Mouse (Mus musculus) lung, embryonic 14.5 days (tissue): Measurements from ENCODE around the gene Psma6. TPM values are rescaled to one million over a fixed set of nuclear protein-coding genes. Genes with fewer than 3 reads are reported as not detected.

Source experiments
- ATAC-seq: fragments of 200-750 bp; cut with Nextera tagmentation; 2 replicates; pipeline ENCODE4 v1.8.0; 2017; ENCODE audit warnings: mild to moderate bottlenecking, moderate TSS enrichment, moderate library complexity; ENCODE audit not compliant: insufficient read depth
- DNase-seq: peaks from one replicate; pipeline ENCODE4 v3.0.0-alpha.2; 2015
- H3K27ac ChIP-seq: fragments of 300-500 bp; sonication (generic); 2 replicates; pipeline ENCODE4 v1.5.1; 2014; ENCODE audit warnings: low read depth, mild to moderate bottlenecking, moderate library complexity
- H3K27me3 ChIP-seq: fragments of 300-500 bp; sonication (generic); 2 replicates; pipeline ENCODE4 v1.6.1; 2014; ENCODE audit warnings: low read length, control low read depth; ENCODE audit not compliant: insufficient read depth
- H3K36me3 ChIP-seq: fragments of 300-500 bp; sonication (generic); 2 replicates; pipeline ENCODE4 v1.6.1; 2014; ENCODE audit warnings: control low read depth; ENCODE audit not compliant: insufficient read depth
- H3K4me1 ChIP-seq: fragments of 300-500 bp; sonication (generic); 2 replicates; pipeline ENCODE4 v1.6.1; 2014; ENCODE audit warnings: antibody characterized with exemption, control low read depth; ENCODE audit not compliant: insufficient read depth
- H3K4me2 ChIP-seq: fragments of 300-500 bp; sonication (generic); 2 replicates; pipeline ENCODE4 v1.6.1; 2014; ENCODE audit warnings: mild to moderate bottlenecking
- H3K4me3 ChIP-seq: fragments of 300-500 bp; sonication (generic); 2 replicates; pipeline ENCODE4 v1.5.1; 2014; ENCODE audit warnings: low read depth, low read length
- H3K9ac ChIP-seq: fragments of 300-500 bp; sonication (generic); 2 replicates; pipeline ENCODE4 v1.6.1; 2014
- H3K9me3 ChIP-seq: fragments of 300-500 bp; sonication (generic); 2 replicates; pipeline ENCODE4 v1.6.1; 2016; ENCODE audit warnings: low read depth, low read length, control low read depth
- CTCF ChIP-seq: IDR thresholded peaks from 2 replicates; pipeline ENCODE4 v1.5.1; 2016; ENCODE audit warnings: antibody characterized with exemption, low read depth
- WGBS: fragments of 180-500 bp; shearing (Covaris S2); extraction: QIAGEN DNeasy Blood & Tissue Kit; methylation state at CpG from one replicate; pipeline ENCODE4 v1.1.7; 2014; 5-methylcytosine and 5-hydroxymethylcytosine counted together
- polyA plus RNA-seq: library from polyadenylated mRNA; unstranded; fragments of >200 nt; fragmentation: Nextera tagmentation; extraction: Ambion mirVana; gene quantifications from 2 replicates; pipeline ENCODE4 v1.2.1, GENCODE M21; 2014

The Psma6 gene
- polyA plus RNA-seq, 1 experiment from 2014 or later, result 423 TPM

DNA sequence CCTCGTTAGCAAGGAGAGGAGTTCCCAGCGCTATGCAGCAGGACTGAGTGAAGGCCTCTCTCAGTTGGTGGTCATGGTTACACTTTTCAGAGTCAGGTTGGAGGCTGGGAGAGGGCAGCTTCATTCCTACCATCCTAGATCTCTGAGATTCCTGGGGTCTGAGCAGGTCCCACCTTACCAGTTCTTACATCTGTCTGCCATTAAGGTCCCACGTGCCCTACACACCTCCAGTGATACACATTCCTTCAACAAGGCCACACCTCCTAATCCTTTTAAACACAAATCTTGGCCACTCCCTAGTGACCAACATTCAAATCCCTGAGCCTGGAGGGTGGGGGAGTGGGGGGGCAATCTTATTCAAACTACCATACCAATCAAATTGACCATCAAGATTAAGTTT lies 72.1 kb downstream of the Psma6 start:
- ATAC-seq, result no peak
- Histone ChIP-seq H3K4me3 (no peak overlapping the region), H3K4me2 (no peak overlapping the region), H3K9ac (no peak overlapping the region), H3K27me3 (no peaks in the 10 kb centered on the region), H3K36me3 (no peaks in the 10 kb centered on the region), H3K27ac (no peak overlapping the region), H3K4me1 (peaks cover 11% of the 10 kb centered on the region), H3K9me3 (no peaks in the 10 kb centered on the region)
- 55% methylated on average over 3 of the region's 3 CpGs for WGBS
- DNase-seq, result no peak
- no peak for TF ChIP-seq CTCF

DNA sequence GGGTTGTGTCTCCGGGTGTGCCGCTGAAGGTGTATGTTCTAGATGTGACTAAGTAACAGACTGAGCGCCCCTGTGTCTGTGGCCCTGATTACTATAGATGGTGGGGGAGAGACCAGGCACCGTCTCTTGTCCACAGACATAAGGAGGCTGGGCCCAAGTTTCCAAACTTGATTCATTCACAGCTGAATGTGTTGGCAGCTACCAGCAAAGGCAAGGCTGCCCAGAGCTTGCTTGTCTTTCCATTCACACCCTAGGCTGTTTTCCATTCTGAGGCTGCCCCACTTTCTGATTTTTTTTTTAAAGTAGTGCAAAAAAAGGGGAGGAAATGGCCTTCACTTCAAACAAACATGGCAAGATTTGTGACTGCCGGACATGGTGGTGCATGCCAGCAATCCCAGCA lies 72.9 kb downstream of the Psma6 start:
- DNase-seq, result no peak
- Histone ChIP-seq H3K36me3 (no peaks in the 10 kb centered on the region), H3K9ac (no peak overlapping the region), H3K27ac (no peak overlapping the region), H3K9me3 (no peaks in the 10 kb centered on the region), H3K4me2 (no peak overlapping the region), H3K4me3 (no peak overlapping the region), H3K4me1 (peaks cover 18% of the 10 kb centered on the region), H3K27me3 (no peaks in the 10 kb centered on the region)
- no peak for TF ChIP-seq CTCF
- 87% methylated on average over 5 of the region's 5 CpGs for WGBS
- ATAC-seq, result no peak

DNA sequence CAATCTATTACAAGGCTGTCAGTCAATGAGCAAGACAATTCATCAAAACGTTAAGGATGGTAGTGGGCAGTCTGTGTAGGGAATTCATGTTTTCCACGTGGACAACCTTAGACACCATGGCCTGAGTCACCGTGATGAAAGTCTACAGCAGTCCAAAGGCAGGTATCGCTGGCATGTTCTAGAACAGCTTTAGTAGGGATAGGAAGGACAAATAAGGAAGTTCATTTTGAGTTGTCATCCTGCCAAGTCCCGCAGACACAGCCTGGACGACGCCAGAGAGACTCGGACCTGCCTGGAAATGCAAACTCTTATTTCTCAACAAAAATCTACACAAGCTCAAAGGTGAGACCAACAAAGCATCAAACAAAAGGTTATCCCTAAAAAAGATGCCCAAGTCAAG lies 75.7 kb downstream of the Psma6 start:
- ATAC-seq, result no peak
- Histone ChIP-seq H3K9ac (no peak overlapping the region), H3K27ac (no peak overlapping the region), H3K36me3 (no peaks in the 10 kb centered on the region), H3K27me3 (no peaks in the 10 kb centered on the region), H3K9me3 (no peaks in the 10 kb centered on the region), H3K4me1 (peaks cover 22% of the 10 kb centered on the region), H3K4me2 (no peak overlapping the region), H3K4me3 (no peak overlapping the region)
- 54% methylated on average over 8 of the region's 8 CpGs for WGBS
- TF ChIP-seq CTCF, result no peak
- DNase-seq, result peak; percentile 40

DNA sequence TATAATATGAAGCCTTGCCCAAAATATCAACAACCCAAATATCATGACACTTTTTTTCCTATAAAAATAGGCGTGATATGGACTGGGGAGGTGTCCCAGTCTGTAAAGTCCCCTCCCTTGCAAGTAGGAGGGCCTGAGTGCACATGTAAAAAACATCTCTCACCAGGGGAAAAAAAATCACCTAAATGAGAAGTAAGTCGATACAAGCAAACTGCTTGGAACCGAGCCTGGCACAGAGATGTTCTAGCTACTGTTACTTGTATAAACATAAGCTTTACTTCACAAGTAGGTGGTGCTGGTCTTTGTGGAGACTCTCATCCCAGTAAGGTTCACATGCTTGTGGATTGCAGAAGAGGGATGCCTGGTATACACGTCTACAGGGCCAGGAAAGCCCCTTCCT lies 76.9 kb downstream of the Psma6 start:
- Histone ChIP-seq H3K27me3 (no peaks in the 10 kb centered on the region), H3K27ac (peak overlapping the region; percentile 89), H3K9me3 (no peaks in the 10 kb centered on the region), H3K9ac (no peak overlapping the region), H3K4me3 (no peak overlapping the region), H3K4me2 (peak overlapping the region; percentile 13; the same call in 1 of the 2 replicates), H3K4me1 (peaks cover 34% of the 10 kb centered on the region), H3K36me3 (no peaks in the 10 kb centered on the region)
- TF ChIP-seq CTCF, result no peak
- peak; percentile 55 for DNase-seq
- ATAC-seq, result no peak
- WGBS, result 28% methylated on average over 4 of the region's 4 CpGs

DNA sequence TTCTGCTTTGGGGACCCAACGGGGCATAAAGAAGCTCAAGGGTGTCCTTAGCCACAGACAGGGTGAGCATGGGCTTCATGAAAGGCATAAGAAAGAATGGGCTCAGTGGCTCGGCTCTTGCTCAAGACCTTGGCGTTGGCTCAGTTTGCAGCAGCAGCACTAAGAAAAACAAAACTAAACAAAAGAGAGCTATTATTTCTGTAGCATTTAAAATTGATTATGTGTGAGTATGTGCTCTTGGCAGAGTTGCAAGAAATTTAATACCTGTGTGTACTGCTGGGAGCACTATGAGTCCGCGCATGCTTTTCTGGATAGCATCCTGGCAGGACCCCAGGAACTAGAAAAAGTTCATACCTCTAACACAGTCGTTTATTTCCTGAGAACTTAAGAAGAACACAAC lies 77.7 kb downstream of the Psma6 start:
- Histone ChIP-seq H3K9me3 (no peaks in the 10 kb centered on the region), H3K36me3 (no peaks in the 10 kb centered on the region), H3K9ac (no peak overlapping the region), H3K4me2 (peak overlapping the region; percentile 13; the same call in 1 of the 2 replicates), H3K4me3 (no peak overlapping the region), H3K27ac (peak overlapping the region; percentile 89), H3K4me1 (peaks cover 42% of the 10 kb centered on the region), H3K27me3 (no peaks in the 10 kb centered on the region)
- no peak for TF ChIP-seq CTCF
- WGBS, result 29% methylated on average over 6 of the region's 6 CpGs
- ATAC-seq, result peak; percentile 71
- peak; percentile 91 for DNase-seq

DNA sequence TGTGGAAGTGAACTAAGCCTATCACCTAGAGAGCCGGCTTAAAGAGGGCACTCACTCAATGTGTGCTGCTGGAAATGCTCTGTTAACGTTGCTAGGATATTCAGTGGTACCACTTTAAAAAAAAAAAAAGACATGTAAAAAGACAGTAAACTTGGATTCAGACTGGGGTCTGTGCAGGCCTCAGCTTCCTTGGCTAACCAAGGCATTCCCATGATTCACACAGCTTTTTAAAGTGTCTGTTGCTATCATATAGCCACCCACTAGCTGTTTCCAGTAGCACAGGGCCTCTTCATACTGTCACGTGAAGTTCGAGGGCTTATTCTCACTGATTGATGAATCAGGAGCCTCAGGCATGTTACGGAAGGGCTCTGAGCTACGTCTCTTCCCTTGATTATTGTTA lies 78.4 kb downstream of the Psma6 start:
- H3K9me3 ChIP-seq, result no peaks in the 10 kb centered on the region
- no peak overlapping the region for H3K9ac ChIP-seq
- H3K4me3 ChIP-seq, result no peak overlapping the region
- TF ChIP-seq CTCF, result no peak
- H3K4me2 ChIP-seq, result no peak overlapping the region
- WGBS, result 42% methylated on average over 6 of the region's 6 CpGs
- peaks cover 46% of the 10 kb centered on the region for H3K4me1 ChIP-seq
- no peaks in the 10 kb centered on the region for H3K36me3 ChIP-seq
- no peaks in the 10 kb centered on the region for H3K27me3 ChIP-seq
- DNase-seq (peak; percentile 57), ATAC-seq (no peak)
- peak overlapping the region; percentile 75 for H3K27ac ChIP-seq

DNA sequence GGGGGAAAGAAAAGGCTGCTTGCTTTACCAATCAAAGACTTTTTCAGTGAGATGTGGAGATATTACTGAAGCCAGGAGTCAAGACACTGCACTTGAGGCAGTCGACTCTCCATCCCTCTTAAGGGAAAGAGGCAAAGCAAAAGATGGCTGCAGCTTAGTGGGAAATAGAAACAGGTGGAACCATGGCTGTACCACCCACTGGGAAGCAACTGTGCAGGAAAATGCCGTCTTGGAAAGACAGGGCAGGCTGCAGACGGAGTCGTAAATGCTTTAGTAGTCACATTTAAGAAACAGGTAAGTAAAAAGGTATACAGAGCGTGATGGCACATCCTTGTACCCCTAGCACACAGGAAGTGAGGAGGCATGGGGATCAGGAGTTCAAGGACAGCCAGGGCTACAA lies 79.1 kb downstream of the Psma6 start:
- Histone ChIP-seq H3K4me3 (no peak overlapping the region), H3K27me3 (no peaks in the 10 kb centered on the region), H3K9ac (no peak overlapping the region), H3K27ac (peak overlapping the region; percentile 75), H3K36me3 (no peaks in the 10 kb centered on the region), H3K9me3 (no peaks in the 10 kb centered on the region), H3K4me2 (no peak overlapping the region), H3K4me1 (peaks cover 46% of the 10 kb centered on the region)
- 79% methylated on average over 5 of the region's 5 CpGs for WGBS
- no peak for TF ChIP-seq CTCF
- DNase-seq, result no peak
- no peak for ATAC-seq
